Mouse (Mus musculus) midbrain, embryonic 14.5 days (tissue): ENCODE data around the gene Cdk6. TPM values are rescaled to one million over a fixed set of nuclear protein-coding genes. Genes with fewer than 3 reads are reported as not detected.

ENCODE experiments used
- ATAC-seq: fragments of 200-750 bp; cut with Nextera tagmentation; 2 replicates; pipeline ENCODE4 v1.8.0; 2017; ENCODE audit warnings: moderate number of reproducible peaks, moderate library complexity; ENCODE audit not compliant: low FRiP score, low TSS enrichment
- DNase-seq: peaks from one replicate; pipeline ENCODE4 v3.0.0-alpha.2; 2015
- H3K27ac ChIP-seq: fragments of 300-500 bp; sonication (generic); replicated peaks from 2 replicates; pipeline ENCODE4 v1.5.1; 2014; ENCODE audit warnings: mild to moderate bottlenecking, low read depth, low read length, moderate library complexity
- H3K27me3 ChIP-seq: fragments of 300-500 bp; sonication (generic); 2 replicates; pipeline ENCODE4 v1.6.1; 2014; ENCODE audit warnings: low read length, control low read depth, mixed read lengths; ENCODE audit not compliant: control insufficient read depth, insufficient read depth
- H3K36me3 ChIP-seq: fragments of 300-500 bp; sonication (generic); 2 replicates; pipeline ENCODE4 v1.6.1; 2014; ENCODE audit warnings: low read length, control low read depth; ENCODE audit not compliant: control insufficient read depth, insufficient read depth
- H3K4me1 ChIP-seq: fragments of 300-500 bp; sonication (generic); 2 replicates; pipeline ENCODE4 v1.6.1; 2014; ENCODE audit warnings: mild to moderate bottlenecking, antibody characterized with exemption, low read length, control low read depth; ENCODE audit not compliant: control insufficient read depth, insufficient read depth
- H3K4me2 ChIP-seq: fragments of 300-500 bp; sonication (generic); 2 replicates; pipeline ENCODE4 v1.6.1; 2014; ENCODE audit warnings: mild to moderate bottlenecking, low read length, moderate library complexity
- H3K4me3 ChIP-seq: fragments of 300-500 bp; sonication (generic); replicated peaks from 2 replicates; pipeline ENCODE4 v1.5.1; 2014; ENCODE audit warnings: low read depth, low read length
- H3K9ac ChIP-seq: fragments of 300-500 bp; sonication (generic); replicated peaks from 2 replicates; pipeline ENCODE4 v1.6.1; 2014; ENCODE audit warnings: mild to moderate bottlenecking, low read length, moderate library complexity
- H3K9me3 ChIP-seq: fragments of 300-500 bp; sonication (generic); 2 replicates; pipeline ENCODE4 v1.6.1; 2016; ENCODE audit warnings: low read length, control low read depth, mixed read lengths; ENCODE audit not compliant: control insufficient read depth
- WGBS: fragments of 180-500 bp; shearing (Covaris S2); extraction: QIAGEN DNeasy Blood & Tissue Kit; methylation state at CpG from one replicate; pipeline ENCODE4 v1.1.7; 2014; 5-methylcytosine and 5-hydroxymethylcytosine counted together
- polyA plus RNA-seq: library from polyadenylated mRNA; unstranded; fragments of >200 nt; fragmentation: Nextera tagmentation; extraction: Ambion mirVana; gene quantifications from 2 replicates; pipeline ENCODE4 v1.2.1, GENCODE M21; 2014

Gene Cdk6
- polyA plus RNA-seq, 1 experiment from 2014 or later, result 15.9 TPM

- no peaks in the 10 kb centered on the region for H3K27me3 ChIP-seq
- H3K36me3 ChIP-seq, result no peaks in the 10 kb centered on the region
- no peak for DNase-seq
- H3K9me3 ChIP-seq, result no peaks in the 10 kb centered on the region
- H3K27ac ChIP-seq, result no peak overlapping the region
- no peak overlapping the region for H3K4me3 ChIP-seq
- WGBS, result 98% methylated on average over 3 of the region's 3 CpGs
- no peak for ATAC-seq
- no peak overlapping the region for H3K9ac ChIP-seq
- H3K4me1 ChIP-seq, result no peaks in the 10 kb centered on the region
- H3K4me2 ChIP-seq, result no peak overlapping the region
Measured at GRCm38 (mm10) chr5:3490358-3490757, 149.1 kb downstream of the Cdk6 start.

- DNase-seq (no peak), ATAC-seq (no peak)
- H3K4me2 ChIP-seq, result no peak overlapping the region
- H3K27ac ChIP-seq, result no peak overlapping the region
- no peaks in the 10 kb centered on the region for H3K4me1 ChIP-seq
- no peaks in the 10 kb centered on the region for H3K36me3 ChIP-seq
- no peaks in the 10 kb centered on the region for H3K27me3 ChIP-seq
- H3K9me3 ChIP-seq, result no peaks in the 10 kb centered on the region
- no peak overlapping the region for H3K4me3 ChIP-seq
- no peak overlapping the region for H3K9ac ChIP-seq
- WGBS, result 83% methylated on average over 9 of the region's 9 CpGs
Measured at GRCm38 (mm10) chr5:3491084-3491483, 149.8 kb downstream of the Cdk6 start.

GRCm38 (mm10) chr5:3491883-3492282 lies 150.6 kb downstream of the Cdk6 start:
- Histone ChIP-seq H3K27ac (no peak overlapping the region), H3K36me3 (no peaks in the 10 kb centered on the region), H3K9ac (no peak overlapping the region), H3K4me3 (no peak overlapping the region), H3K4me1 (no peaks in the 10 kb centered on the region), H3K4me2 (no peak overlapping the region), H3K9me3 (no peaks in the 10 kb centered on the region), H3K27me3 (no peaks in the 10 kb centered on the region)
- WGBS, result 80% methylated on average over 5 of the region's 5 CpGs
- DNase-seq, result no peak
- no peak for ATAC-seq

GRCm38 (mm10) chr5:3492776-3493636 lies 151.7 kb downstream of the Cdk6 start:
- no peak for DNase-seq
- ATAC-seq, result no peak
- H3K9ac ChIP-seq, result no peak overlapping the region
- H3K4me2 ChIP-seq, result no peak overlapping the region
- no peaks in the 10 kb centered on the region for H3K36me3 ChIP-seq
- H3K9me3 ChIP-seq, result no peaks in the 10 kb centered on the region
- H3K27ac ChIP-seq, result no peak overlapping the region
- 96% methylated on average over 13 of the region's 13 CpGs for WGBS
- no peak overlapping the region for H3K4me3 ChIP-seq
- no peaks in the 10 kb centered on the region for H3K4me1 ChIP-seq
- H3K27me3 ChIP-seq, result no peaks in the 10 kb centered on the region

- Histone ChIP-seq H3K9me3 (no peaks in the 10 kb centered on the region), H3K36me3 (no peaks in the 10 kb centered on the region), H3K27ac (no peak overlapping the region), H3K27me3 (no peaks in the 10 kb centered on the region), H3K4me2 (no peak overlapping the region), H3K9ac (no peak overlapping the region), H3K4me1 (no peaks in the 10 kb centered on the region), H3K4me3 (no peak overlapping the region)
- ATAC-seq, result no peak
- WGBS, result 87% methylated on average over 9 of the region's 9 CpGs
- DNase-seq, result no peak
Measured at GRCm38 (mm10) chr5:3493968-3494367, 152.7 kb downstream of the Cdk6 start.

- Histone ChIP-seq H3K4me3 (no peak overlapping the region), H3K9ac (no peak overlapping the region), H3K4me1 (no peaks in the 10 kb centered on the region), H3K9me3 (no peaks in the 10 kb centered on the region), H3K27ac (no peak overlapping the region), H3K36me3 (no peaks in the 10 kb centered on the region), H3K4me2 (no peak overlapping the region), H3K27me3 (no peaks in the 10 kb centered on the region)
- WGBS, result 90% methylated on average over 8 of the region's 8 CpGs
- DNase-seq, result no peak
- ATAC-seq, result no peak
Measured at GRCm38 (mm10) chr5:3494452-3495187, 153.3 kb downstream of the Cdk6 start.

- H3K9me3 ChIP-seq, result no peaks in the 10 kb centered on the region
- ATAC-seq (no peak), DNase-seq (no peak)
- WGBS, result 89% methylated on average over 5 of the region's 5 CpGs
- H3K4me2 ChIP-seq, result no peak overlapping the region
- H3K27ac ChIP-seq, result no peak overlapping the region
- no peak overlapping the region for H3K9ac ChIP-seq
- H3K27me3 ChIP-seq, result no peaks in the 10 kb centered on the region
- no peak overlapping the region for H3K4me3 ChIP-seq
- no peaks in the 10 kb centered on the region for H3K4me1 ChIP-seq
- H3K36me3 ChIP-seq, result no peaks in the 10 kb centered on the region
Measured at GRCm38 (mm10) chr5:3497505-3497925, 156.2 kb downstream of the Cdk6 start.

- Histone ChIP-seq H3K9me3 (no peaks in the 10 kb centered on the region), H3K9ac (no peak overlapping the region), H3K4me3 (no peak overlapping the region), H3K36me3 (no peaks in the 10 kb centered on the region), H3K4me1 (no peaks in the 10 kb centered on the region), H3K4me2 (no peak overlapping the region), H3K27ac (no peak overlapping the region), H3K27me3 (no peaks in the 10 kb centered on the region)
- DNase-seq (no peak), ATAC-seq (no peak)
- WGBS, result 92% methylated on average over 5 of the region's 5 CpGs
Measured at GRCm38 (mm10) chr5:3500298-3500697, 159.0 kb downstream of the Cdk6 start.
